Mouse (Mus musculus) midbrain, embryonic 15.5 days (tissue): ENCODE measurements around the gene Ptk7. TPM values are rescaled to one million over a fixed set of nuclear protein-coding genes. Genes with fewer than 3 reads are reported as not detected.
A peak's percentile ranks its signal among the peaks of the same experiment; 100 is the strongest.

ENCODE experiments used
- ATAC-seq: fragments of 200-750 bp; cut with Nextera tagmentation; replicated peaks from 2 replicates; pipeline ENCODE4 v1.8.0; 2017; ENCODE audit warnings: moderate TSS enrichment
- H3K27ac ChIP-seq: fragments of 300-500 bp; sonication (generic); 2 replicates; pipeline ENCODE4 v1.5.1; 2015; ENCODE audit warnings: mild to moderate bottlenecking, inconsistent platforms
- H3K27me3 ChIP-seq: fragments of 300-500 bp; sonication (generic); replicated peaks from 2 replicates; pipeline ENCODE4 v1.6.1; 2015; ENCODE audit warnings: inconsistent platforms
- H3K36me3 ChIP-seq: fragments of 300-500 bp; sonication (generic); replicated peaks from 2 replicates; pipeline ENCODE4 v1.6.1; 2015; ENCODE audit warnings: inconsistent platforms
- H3K4me1 ChIP-seq: fragments of 300-500 bp; sonication (generic); 2 replicates; pipeline ENCODE4 v1.6.1; 2015; ENCODE audit warnings: inconsistent platforms
- H3K4me2 ChIP-seq: fragments of 300-500 bp; sonication (generic); 2 replicates; pipeline ENCODE4 v1.6.1; 2015; ENCODE audit warnings: inconsistent platforms, mild to moderate bottlenecking, moderate library complexity
- H3K4me3 ChIP-seq: fragments of 300-500 bp; sonication (generic); 2 replicates; pipeline ENCODE4 v1.5.1; 2015; ENCODE audit warnings: mild to moderate bottlenecking, inconsistent platforms
- H3K9ac ChIP-seq: fragments of 300-500 bp; sonication (generic); 2 replicates; pipeline ENCODE4 v1.6.1; 2015; ENCODE audit warnings: mild to moderate bottlenecking, inconsistent platforms
- H3K9me3 ChIP-seq: fragments of 300-500 bp; sonication (generic); 2 replicates; pipeline ENCODE4 v1.6.1; 2016; ENCODE audit warnings: inconsistent platforms
- WGBS: fragments of 180-500 bp; shearing (Covaris S2); methylation state at CpG from one replicate; pipeline ENCODE4 v1.1.7; 2015; ENCODE audit warnings: mixed read lengths; 5-methylcytosine and 5-hydroxymethylcytosine counted together
- microRNA-seq: library from miRNA; unstranded; fragments of <30 nt; microRNA quantifications from one replicate; pipeline ENCODE4, GENCODE M21; 2016
- polyA plus RNA-seq: library from polyadenylated mRNA; unstranded; fragments of >200 nt; fragmentation: Nextera tagmentation; extraction: Ambion mirVana; gene quantifications from 2 replicates; pipeline ENCODE4 v1.2.1, GENCODE M21; 2015

Gene Ptk7
- polyA plus RNA-seq, 1 experiment from 2014 or later = 34.8 TPM

GRCm38 (mm10) chr17:46525579-46526307 lies 103.6 kb downstream of the Ptk7 start:
- peaks cover 34% of the 10 kb centered on the region; the same call in 1 of the 2 replicates for H3K36me3 ChIP-seq
- H3K9me3 ChIP-seq = no peaks in the 10 kb centered on the region
- no peak overlapping the region for H3K27ac ChIP-seq
- ATAC-seq = peak; percentile 43; the same call in 1 of the 2 replicates
- WGBS = 37% methylated on average over 12 of the region's 12 CpGs
- H3K4me1 ChIP-seq = no peaks in the 10 kb centered on the region
- H3K4me2 ChIP-seq = no peak overlapping the region
- no peak overlapping the region for H3K4me3 ChIP-seq
- no peak overlapping the region; the same call in 1 of the 2 replicates for H3K9ac ChIP-seq
- H3K27me3 ChIP-seq = no peaks in the 10 kb centered on the region

DNA sequence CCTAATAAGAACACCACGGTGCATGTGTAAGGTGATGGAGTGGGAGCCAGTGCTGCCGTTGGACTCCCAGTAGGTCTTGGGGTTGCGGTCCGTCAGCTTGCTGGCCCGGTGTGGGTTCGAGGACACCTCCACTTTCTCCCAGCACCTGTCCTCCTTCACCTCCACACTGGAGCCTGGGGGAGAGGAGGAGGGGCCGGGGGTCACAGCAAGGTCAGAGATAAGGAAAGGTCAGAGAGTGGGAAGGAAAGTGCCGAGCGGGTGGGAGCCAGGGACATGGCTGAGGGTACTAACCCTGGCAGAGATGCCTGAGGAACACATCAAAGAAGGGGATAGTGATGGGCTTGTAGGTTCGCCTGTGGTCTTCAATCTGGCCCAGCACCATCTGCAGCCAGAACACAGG lies 104.2 kb downstream of the Ptk7 start:
- Histone ChIP-seq H3K27me3 (no peaks in the 10 kb centered on the region), H3K4me3 (no peak overlapping the region), H3K36me3 (peaks cover 34% of the 10 kb centered on the region; the same call in 1 of the 2 replicates), H3K9me3 (no peaks in the 10 kb centered on the region), H3K9ac (no peak overlapping the region; the same call in 1 of the 2 replicates), H3K27ac (no peak overlapping the region), H3K4me2 (no peak overlapping the region), H3K4me1 (no peaks in the 10 kb centered on the region)
- 89% methylated on average over 10 of the region's 10 CpGs for WGBS
- ATAC-seq = no peak

GRCm38 (mm10) chr17:46521963-46522668 lies 107.2 kb downstream of the Ptk7 start:
- Histone ChIP-seq H3K27ac (no peak overlapping the region), H3K4me1 (no peaks in the 10 kb centered on the region), H3K9ac (no peak overlapping the region), H3K36me3 (peaks cover 27% of the 10 kb centered on the region; the same call in 1 of the 2 replicates), H3K9me3 (no peaks in the 10 kb centered on the region), H3K4me2 (no peak overlapping the region), H3K27me3 (no peaks in the 10 kb centered on the region), H3K4me3 (no peak overlapping the region)
- no peak for ATAC-seq
- 35% methylated on average over 24 of the region's 24 CpGs for WGBS

GRCm38 (mm10) chr17:46521174-46521573 lies 108.1 kb downstream of the Ptk7 start:
- Histone ChIP-seq H3K27ac (no peak overlapping the region), H3K9ac (no peak overlapping the region), H3K27me3 (no peaks in the 10 kb centered on the region), H3K9me3 (no peaks in the 10 kb centered on the region), H3K4me1 (no peaks in the 10 kb centered on the region), H3K36me3 (peaks cover 23% of the 10 kb centered on the region; the same call in 1 of the 2 replicates), H3K4me3 (no peak overlapping the region), H3K4me2 (no peak overlapping the region)
- no peak for ATAC-seq
- WGBS = 80% methylated on average over 9 of the region's 9 CpGs

DNA sequence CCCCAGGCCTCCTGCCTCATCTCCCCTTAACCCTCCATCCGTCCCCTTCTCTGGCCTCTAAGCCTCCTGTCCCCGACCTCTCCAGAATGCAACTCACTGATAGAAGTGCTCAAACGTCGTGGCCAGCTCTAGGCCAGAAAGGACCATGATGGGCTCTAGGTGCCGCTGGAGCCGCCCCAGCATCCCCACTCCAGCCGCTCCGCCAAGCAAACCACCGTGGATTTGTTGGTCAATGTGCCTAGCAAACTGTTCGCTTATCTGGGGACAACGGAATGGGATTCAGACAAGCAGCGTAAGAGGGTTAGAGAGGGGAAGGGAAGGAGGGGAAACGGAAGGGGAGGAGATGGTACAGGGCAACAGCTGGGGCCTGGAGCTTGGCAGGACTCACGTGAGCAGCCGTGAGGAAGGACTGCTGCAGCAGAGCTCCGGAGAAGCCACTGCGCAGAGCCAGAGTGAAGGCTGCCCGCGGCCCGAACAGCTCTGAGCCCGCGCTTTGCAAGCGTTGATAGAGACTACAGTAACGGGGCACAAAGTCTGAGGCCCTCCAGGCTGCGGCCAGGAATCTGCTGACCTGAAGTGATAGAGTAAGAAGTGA lies 108.8 kb downstream of the Ptk7 start:
- Histone ChIP-seq H3K27me3 (no peaks in the 10 kb centered on the region), H3K4me3 (no peak overlapping the region), H3K9me3 (no peaks in the 10 kb centered on the region), H3K4me2 (no peak overlapping the region), H3K36me3 (peaks cover 18% of the 10 kb centered on the region; the same call in 1 of the 2 replicates), H3K4me1 (no peaks in the 10 kb centered on the region), H3K9ac (no peak overlapping the region), H3K27ac (no peak overlapping the region)
- no peak for ATAC-seq
- WGBS = 50% methylated on average over 25 of the region's 25 CpGs

- H3K4me2 ChIP-seq = no peak overlapping the region
- H3K4me1 ChIP-seq = no peaks in the 10 kb centered on the region
- H3K9ac ChIP-seq = no peak overlapping the region
- no peak overlapping the region for H3K27ac ChIP-seq
- H3K36me3 ChIP-seq = peaks cover 13% of the 10 kb centered on the region; the same call in 1 of the 2 replicates
- ATAC-seq = no peak
- H3K27me3 ChIP-seq = no peaks in the 10 kb centered on the region
- H3K9me3 ChIP-seq = no peaks in the 10 kb centered on the region
- H3K4me3 ChIP-seq = no peak overlapping the region
- 52% methylated on average over 10 of the region's 10 CpGs for WGBS
Observed at GRCm38 (mm10) chr17:46519971-46520370, 109.3 kb downstream of the Ptk7 start.

Small RNA genes within 50 kb of the gene (microRNA-seq; reads per million reads assigned to microRNA genes)
- not detected for gene Mir6976

Other genes with a start within 250 kb of the Ptk7 start
- 18.7 and 21.8 TPM in 2 replicates for gene Zfp318, start 245.8 kb downstream of the Ptk7 start, polyA plus RNA-seq
- gene Crip3, start 200.6 kb downstream of the Ptk7 start, polyA plus RNA-seq = 2.0 and 3.0 TPM in 2 replicates
- not detected in 2 replicates for gene Slc22a7, start 191.0 kb downstream of the Ptk7 start, polyA plus RNA-seq
- gene Ttbk1, start 141.8 kb downstream of the Ptk7 start, polyA plus RNA-seq = 8.7 and 9.0 TPM in 2 replicates
- gene Dnph1, start 132.8 kb downstream of the Ptk7 start, polyA plus RNA-seq = 14.5 and 17.3 TPM in 2 replicates
- 25.0 and 26.7 TPM in 2 replicates for gene Cul9, start 83.1 kb downstream of the Ptk7 start, polyA plus RNA-seq
- 3.7 and 5.7 TPM in 2 replicates for gene Srf, start 73.3 kb downstream of the Ptk7 start, polyA plus RNA-seq
- gene Klc4, start 16.5 kb upstream of the Ptk7 start, polyA plus RNA-seq = 42.5 and 44.5 TPM in 2 replicates
- 60.6 and 74.5 TPM in 2 replicates for gene Mrpl2, start 16.7 kb upstream of the Ptk7 start, polyA plus RNA-seq
- gene Cul7, start 20.8 kb upstream of the Ptk7 start, polyA plus RNA-seq = 44.7 and 46.3 TPM in 2 replicates
- 49.9 and 50.8 TPM in 2 replicates for gene Rrp36, start 44.8 kb upstream of the Ptk7 start, polyA plus RNA-seq
- 277 and 304 TPM in 2 replicates for gene Mea1, start 49.3 kb upstream of the Ptk7 start, polyA plus RNA-seq
- gene Klhdc3, start 51.4 kb upstream of the Ptk7 start, polyA plus RNA-seq = 172 and 180 TPM in 2 replicates
- gene Ppp2r5d, start 75.6 kb upstream of the Ptk7 start, polyA plus RNA-seq = 103 and 112 TPM in 2 replicates
- 28.2 and 31.9 TPM in 2 replicates for gene Pex6, start 82.0 kb upstream of the Ptk7 start, polyA plus RNA-seq
- gene Gnmt, start 99.7 kb upstream of the Ptk7 start, polyA plus RNA-seq = 0.65 and 1.3 TPM in 2 replicates
- gene Cnpy3, start 122.7 kb upstream of the Ptk7 start, polyA plus RNA-seq = 67.1 and 68.2 TPM in 2 replicates
- 0.18 and 0.39 TPM in 2 replicates for gene Ptcra, start 134.2 kb upstream of the Ptk7 start, polyA plus RNA-seq
- gene 2310039H08Rik, start 143.1 kb upstream of the Ptk7 start, polyA plus RNA-seq = 51.3 and 54.9 TPM in 2 replicates
- 80.6 and 83.1 TPM in 2 replicates for gene Rpl7l1, start 153.2 kb upstream of the Ptk7 start, polyA plus RNA-seq
- gene Bicral, start 229.0 kb upstream of the Ptk7 start, polyA plus RNA-seq = 10.5 and 12.8 TPM in 2 replicates